Mouse (Mus musculus): ENCODE results near the gene Fkbpl. TPM values are rescaled to one million over a fixed set of nuclear protein-coding genes. Genes with fewer than 3 reads are reported as not detected.
A peak's percentile ranks its signal among the peaks of the same experiment; 100 is the strongest.

The Fkbpl gene
- total and polyA plus RNA-seq, 3 experiments: 5.5 to 8.2 (median 6.2) TPM

DNA sequence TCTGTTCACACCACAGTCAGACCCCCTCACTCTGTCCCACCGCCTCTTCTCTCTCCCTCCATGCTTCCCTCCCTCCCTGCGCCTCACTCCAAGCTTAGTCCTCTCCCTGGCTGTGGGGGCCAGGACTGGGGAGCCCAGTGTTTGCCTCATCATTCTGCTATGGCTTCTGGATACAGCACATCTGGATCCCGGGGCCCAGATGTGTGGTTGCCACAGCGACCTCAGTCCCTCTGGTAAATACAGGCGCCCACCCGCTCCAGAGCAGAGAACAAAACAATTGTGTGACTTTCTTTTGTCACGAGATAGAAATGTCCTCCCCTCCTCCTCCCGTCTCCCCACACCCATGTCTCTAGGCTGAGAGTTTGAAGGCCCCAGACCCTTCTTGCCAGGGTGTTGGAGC, 12.1 kb downstream of the Fkbpl start:
- no peak overlapping the region for H3K27ac ChIP-seq (ENCODE audit: insufficient read depth, low read depth)
- no peaks in the 10 kb centered on the region for H3K9me3 ChIP-seq (replicated peaks; ENCODE audit: low read length)
- no peak overlapping the region for H3K9ac ChIP-seq (ENCODE audit: insufficient read depth, low read depth)
- TF ChIP-seq UBTF (IDR thresholded peaks at IDR 0.05; ENCODE audit: low read depth, low read length) (no peak), ETS1 (conservative IDR thresholded peaks at IDR 0.05; ENCODE audit: low read depth, low read length) (no peak), NELFE (IDR thresholded peaks at IDR 0.05; ENCODE audit: low read depth, low read length) (no peak), CTCF (conservative IDR thresholded peaks at IDR 0.05 in 1 of 2, IDR thresholded peaks at IDR 0.05 in 1 of 2; ENCODE audit: low read depth in 2 of 2, low read length in 2 of 2) (no peak), CHD1 (IDR thresholded peaks at IDR 0.05; ENCODE audit: low read depth, low read length) (no peak), ZKSCAN1 (IDR thresholded peaks at IDR 0.05; ENCODE audit: borderline replicate concordance, low read depth, low read length) (no peak), PAX5 (IDR thresholded peaks at IDR 0.05; ENCODE audit: low read length) (no peak), MAFK (IDR thresholded peaks at IDR 0.05; ENCODE audit: insufficient replicate concordance, low read length) (no peak), ZNF384 (IDR thresholded peaks at IDR 0.05; ENCODE audit: low read depth, low read length) (no peak), CHD2 (IDR thresholded peaks at IDR 0.05; ENCODE audit: low read length) (no peak), MEF2A (IDR thresholded peaks at IDR 0.05; ENCODE audit: borderline replicate concordance, low read depth, low read length) (no peak), JUN (IDR thresholded peaks at IDR 0.05; ENCODE audit: insufficient read depth, low read depth, low read length) (no peak), USF2 (conservative IDR thresholded peaks at IDR 0.05; ENCODE audit: low read depth, low read length) (no peak), SMC3 (IDR thresholded peaks at IDR 0.05; ENCODE audit: low read depth, low read length) (no peak), NRF1 (IDR thresholded peaks at IDR 0.05; ENCODE audit: low read depth, low read length) (no peak), BHLHE40 (IDR thresholded peaks at IDR 0.05; ENCODE audit: low read depth, low read length) (no peak), ELF1 (IDR thresholded peaks at IDR 0.05; ENCODE audit: low read depth, low read length) (no peak), TCF12 (IDR thresholded peaks at IDR 0.05; ENCODE audit: low read depth, low read length) (no peak), HCFC1 (IDR thresholded peaks at IDR 0.05; ENCODE audit: low read depth, low read length) (no peak)
- no peaks in the 10 kb centered on the region; a peak in 1 of 4 replicates for H3K4me1 ChIP-seq (ENCODE audit: control insufficient read depth in 1 of 2, insufficient read depth in 2 of 2)
- DNase-seq (ENCODE audit: extremely low read depth): no peak
- H3K27me3 ChIP-seq (replicated peaks): peaks cover 27% of the 10 kb centered on the region
- H3K4me3 ChIP-seq (replicated peaks in 1 of 3; ENCODE audit: low read depth in 2 of 3, low read length in 2 of 3, poor library complexity in 1 of 3): no peak overlapping the region
- no peak overlapping the region for H3K4me2 ChIP-seq (ENCODE audit: insufficient read depth, low read depth, poor library complexity, severe bottlenecking)
- peaks cover 30 to 51% of the 10 kb centered on the region in 2 experiments for H3K36me3 ChIP-seq (replicated peaks in 1 of 2; ENCODE audit: control insufficient read depth in 1 of 2, insufficient read depth in 1 of 2, low read length in 1 of 2)
- dilution Hi-C loops (cut with MboI; ENCODE audit: extremely low pct_ligation_motif_present, extremely low pct_unique_long_range_greater_than_20kb, low sequenced_read_pairs) (no loop called here), in situ Hi-C loops (cut with MboI; ENCODE audit: low pct_ligation_motif_present, low pct_unique_long_range_greater_than_20kb, low sequenced_read_pairs) (no loop called here)
- no peaks in the 10 kb centered on the region for H3K79me2 ChIP-seq (replicated peaks; ENCODE audit: control insufficient read depth, extremely low read depth, insufficient read depth, poor library complexity, severe bottlenecking)

DNA sequence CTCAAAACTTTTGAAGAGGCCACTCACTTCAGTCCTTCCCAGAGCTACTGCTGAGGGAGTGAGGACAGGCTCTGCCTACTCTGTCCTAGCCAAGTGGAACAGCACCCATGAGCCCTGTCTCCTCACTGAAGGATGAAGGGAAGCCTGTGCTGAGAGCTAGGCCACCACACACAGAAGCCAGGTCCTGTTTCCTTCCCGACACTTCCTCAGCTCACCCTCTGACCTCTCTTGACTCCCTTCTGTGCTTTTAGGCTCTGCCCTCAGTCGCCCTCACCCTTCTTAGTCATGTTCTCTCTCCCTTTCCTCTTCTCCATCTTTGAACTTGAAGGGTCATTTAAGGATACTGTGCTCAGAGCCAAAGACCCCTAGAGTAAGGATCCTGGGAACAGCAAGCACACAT, 12.7 kb downstream of the Fkbpl start:
- dilution Hi-C loops (cut with MboI; ENCODE audit: extremely low pct_ligation_motif_present, extremely low pct_unique_long_range_greater_than_20kb, low sequenced_read_pairs) (no loop called here), in situ Hi-C loops (cut with MboI; ENCODE audit: low pct_ligation_motif_present, low pct_unique_long_range_greater_than_20kb, low sequenced_read_pairs) (no loop called here)
- Histone ChIP-seq H3K4me1 (ENCODE audit: control insufficient read depth in 1 of 2, insufficient read depth in 2 of 2) (no peaks in the 10 kb centered on the region; a peak in 1 of 4 replicates), H3K9me3 (replicated peaks; ENCODE audit: low read length) (no peaks in the 10 kb centered on the region), H3K9ac (ENCODE audit: insufficient read depth, low read depth) (no peak overlapping the region), H3K36me3 (replicated peaks in 1 of 2; ENCODE audit: control insufficient read depth in 1 of 2, insufficient read depth in 1 of 2, low read length in 1 of 2) (peaks cover 24 to 45% of the 10 kb centered on the region in 2 experiments), H3K4me3 (replicated peaks in 1 of 3; ENCODE audit: low read depth in 2 of 3, low read length in 2 of 3, poor library complexity in 1 of 3) (no peak overlapping the region), H3K4me2 (ENCODE audit: insufficient read depth, low read depth, poor library complexity, severe bottlenecking) (no peak overlapping the region), H3K79me2 (replicated peaks; ENCODE audit: control insufficient read depth, extremely low read depth, insufficient read depth, poor library complexity, severe bottlenecking) (no peaks in the 10 kb centered on the region), H3K27ac (ENCODE audit: insufficient read depth, low read depth) (no peak overlapping the region), H3K27me3 (replicated peaks) (peaks cover 27% of the 10 kb centered on the region)
- no peak for TF ChIP-seq RCOR1 (conservative IDR thresholded peaks at IDR 0.05; ENCODE audit: low read depth, low read length)
- no peak for TF ChIP-seq ZNF384 (IDR thresholded peaks at IDR 0.05; ENCODE audit: low read depth, low read length)
- 0 out of 2 replicates have a peak, but pooled peaks have one; percentile 16 for TF ChIP-seq POLR2AphosphoS2 (IDR thresholded peaks at IDR 0.05; ENCODE audit: low read depth, low read length)
- no peak for DNase-seq (ENCODE audit: extremely low read depth)

Data from CH12.LX (cell line).